Mouse (Mus musculus) CH12.LX (cell line): ENCODE data around the gene Dhx58. TPM values are rescaled to one million over a fixed set of nuclear protein-coding genes. Genes with fewer than 3 reads are reported as not detected.

Experiments used
- DNase-seq: peaks from one replicate; pipeline ENCODE4 v3.0.0-alpha.2; 2013; ENCODE audit errors: extremely low read depth
- H3K27ac ChIP-seq: 2 replicates; pipeline ENCODE4 v1.5.1; 2012; ENCODE audit warnings: low read depth, mild to moderate bottlenecking, control low read depth, moderate library complexity; ENCODE audit not compliant: insufficient read depth
- H3K27me3 ChIP-seq: replicated peaks from 2 replicates; pipeline ENCODE3; 2012; ENCODE audit warnings: inconsistent platforms
- H3K36me3 ChIP-seq, 2 experiments: replicated peaks in 1 of 2; 2 replicates each; pipeline versions ENCODE3 to v1.6.1; 2012; ENCODE audit warnings: inconsistent platforms in 1 of 2, low read length in 1 of 2, mild to moderate bottlenecking in 1 of 2, mixed read lengths in 1 of 2, moderate library complexity in 1 of 2; ENCODE audit not compliant: control insufficient read depth in 1 of 2, insufficient read depth in 1 of 2
- H3K4me1 ChIP-seq, 2 experiments: 2 replicates each; pipeline ENCODE4 v1.6.1; 2012; ENCODE audit warnings: inconsistent platforms in 1 of 2, moderate library complexity in 1 of 2; ENCODE audit not compliant: insufficient read depth in 2 of 2, control insufficient read depth in 1 of 2
- H3K4me2 ChIP-seq: 2 replicates; pipeline ENCODE4 v1.6.1; 2012; ENCODE audit warnings: low read depth, mild to moderate bottlenecking, control low read depth; ENCODE audit not compliant: poor library complexity, insufficient read depth, severe bottlenecking
- H3K4me3 ChIP-seq, 3 experiments: fragments of 150-350 bp in 1 of 3; sonication (generic) in 1 of 3; replicated peaks in 1 of 3; 2 replicates each; pipeline versions ENCODE3 to v1.5.1; 2011 to 2012; ENCODE audit warnings: low read depth in 2 of 3, low read length in 2 of 3, mild to moderate bottlenecking in 2 of 3, moderate library complexity in 2 of 3, control low read depth in 1 of 3, improper control_type of control experiment in 1 of 3, inconsistent platforms in 1 of 3, mixed read lengths in 1 of 3; ENCODE audit not compliant: poor library complexity in 1 of 3
- H3K79me2 ChIP-seq: replicated peaks from 2 replicates; pipeline ENCODE4 v1.6.1; 2012; ENCODE audit warnings: mild to moderate bottlenecking, moderate library complexity; ENCODE audit not compliant: control insufficient read depth, poor library complexity, insufficient read depth, severe bottlenecking; ENCODE audit errors: extremely low read depth
- H3K9ac ChIP-seq: 2 replicates; pipeline ENCODE4 v1.6.1; 2012; ENCODE audit warnings: low read depth, mild to moderate bottlenecking, control low read depth, moderate library complexity; ENCODE audit not compliant: insufficient read depth
- H3K9me3 ChIP-seq: replicated peaks from 2 replicates; pipeline ENCODE3; 2012; ENCODE audit warnings: low read length, inconsistent platforms, mixed read lengths
- HCFC1 ChIP-seq: IDR thresholded peaks from 2 replicates; pipeline ENCODE4 v1.6.1; 2012; ENCODE audit warnings: low read depth, mild to moderate bottlenecking, inconsistent platforms, low read length, improper control_type of control experiment
- JUN ChIP-seq: IDR thresholded peaks from 2 replicates; pipeline ENCODE4 v1.6.1; 2011; ENCODE audit warnings: low read depth, mild to moderate bottlenecking, low read length, improper control_type of control experiment, moderate library complexity; ENCODE audit not compliant: insufficient read depth
- MYC ChIP-seq: IDR thresholded peaks from 2 replicates; pipeline ENCODE4 v1.6.1; 2011; ENCODE audit warnings: low read depth, mild to moderate bottlenecking, improper control_type of control experiment, low read length
- NRF1 ChIP-seq: IDR thresholded peaks from 2 replicates; pipeline ENCODE4 v1.6.1; 2014; ENCODE audit warnings: low read depth, mild to moderate bottlenecking, inconsistent platforms, low read length, improper control_type of control experiment, moderate library complexity
- POLR2AphosphoS2 ChIP-seq: IDR thresholded peaks from 2 replicates; pipeline ENCODE4 v1.6.1; 2011; ENCODE audit warnings: low read depth, low read length, improper control_type of control experiment
- RCOR1 ChIP-seq: conservative IDR thresholded peaks from 2 replicates; pipeline ENCODE4 v1.6.1; 2012; ENCODE audit warnings: low read depth, mild to moderate bottlenecking, inconsistent platforms, low read length, improper control_type of control experiment
- USF2 ChIP-seq: conservative IDR thresholded peaks from 2 replicates; pipeline ENCODE4 v1.6.1; 2011; ENCODE audit warnings: low read depth, low read length, improper control_type of control experiment
- dilution Hi-C: fragments of 300-500 bp; cut with MboI; formaldehyde crosslinking; loops from 2 replicates; pipeline ENCODE4 v1.14.3; 2020; ENCODE audit warnings: low sequenced_read_pairs; ENCODE audit not compliant: extremely low pct_unique_long_range_greater_than_20kb, extremely low pct_ligation_motif_present
- in situ Hi-C: fragments of 300-500 bp; cut with MboI; formaldehyde crosslinking; loops from 3 replicates; pipeline ENCODE4 v1.14.3; 2019; ENCODE audit warnings: low sequenced_read_pairs, low pct_ligation_motif_present, low pct_unique_long_range_greater_than_20kb, mixed read lengths
- polyA plus RNA-seq: library from polyadenylated mRNA; unstranded; fragments of >175 nt; gene quantifications from 2 replicates; pipeline ENCODE4 v1.2.1, GENCODE M21; 2012; ENCODE audit warnings: low read depth; ENCODE audit not compliant: insufficient read length
- total RNA-seq, 2 experiments: library from RNA; depleted of rRNA; stranded (reverse); fragments of 300-350 nt in 1 of 2; fragments of >200 nt in 1 of 2; gene quantifications; 2 replicates each; pipeline ENCODE4 v1.2.3; 2012 to 2014

The Dhx58 gene
- total and polyA plus RNA-seq, 3 experiments: 6.3 to 15.7 (median 6.4) TPM

- TF ChIP-seq USF2 (no peak), MYC (0 out of 2 replicates have a peak, but pooled peaks have one; percentile 63), POLR2AphosphoS2 (peak; percentile 74; the same call in 1 of the 2 replicates), NRF1 (peak; percentile 65), HCFC1 (peak; percentile 99)
These were observed 34.1 kb upstream of the Dhx58 start, which contains the start of gene Rab5c (continued) for GRCm38 (mm10) chr11:100738066-100738604.

GRCm38 (mm10) chr11:100737105-100737733 lies 33.1 kb upstream of the Dhx58 start:
- Histone ChIP-seq H3K4me1 (peaks cover 5 to 44% of the 10 kb centered on the region in 2 experiments), H3K79me2 (peaks cover 56% of the 10 kb centered on the region), H3K4me3 (peak overlapping the region; percentile 75 to 100 (median 84)), H3K27me3 (no peaks in the 10 kb centered on the region), H3K9ac (peak overlapping the region; percentile 95), H3K36me3 (peaks cover 10 to 39% of the 10 kb centered on the region in 2 experiments), H3K9me3 (no peaks in the 10 kb centered on the region), H3K4me2 (peak overlapping the region; percentile 97), H3K27ac (no peak overlapping the region)
- in situ Hi-C loops: no loop called here
- TF ChIP-seq JUN (no peak), RCOR1 (0 out of 2 replicates have a peak, but pooled peaks have one; percentile 11)
- dilution Hi-C loops: no loop called here
- DNase-seq: no peak

GRCm38 (mm10) chr11:100736746-100737080 lies 32.6 kb upstream of the Dhx58 start:
- Histone ChIP-seq H3K79me2 (peaks cover 61% of the 10 kb centered on the region), H3K27ac (no peak overlapping the region), H3K27me3 (no peaks in the 10 kb centered on the region), H3K4me2 (peak overlapping the region; percentile 97), H3K9ac (peak overlapping the region; percentile 95), H3K4me1 (peaks cover 5 to 49% of the 10 kb centered on the region in 2 experiments), H3K36me3 (peaks cover 15 to 42% of the 10 kb centered on the region in 2 experiments), H3K4me3 (peak overlapping the region; percentile 75 to 100 (median 84)), H3K9me3 (no peaks in the 10 kb centered on the region)
- TF ChIP-seq USF2 (no peak), RCOR1 (0 out of 2 replicates have a peak, but pooled peaks have one; percentile 16)
- dilution Hi-C loops: no loop called here
- in situ Hi-C loops: no loop called here
- no peak for DNase-seq
